Mouse (Mus musculus) hematopoietic stem cell, adult 5-6 weeks (primary cell): ENCODE measurements at regions not wholly inside any gene's neighbourhood (a gene's known extent, or its start where the extent isn't known, plus 50 kb on each side); places are given as distances from the start of the nearest gene placed in this dataset.

Experiments used
- ATAC-seq, 2 experiments: fragments of 125-278 bp in 1 of 2; replicated peaks in 1 of 2; 2 replicates each; pipeline ENCODE4 v1.8.0; 2016 to 2017; ENCODE audit warnings: inconsistent platforms in 2 of 2, mild to moderate bottlenecking in 2 of 2, moderate number of reproducible peaks in 2 of 2, low read depth in 1 of 2, moderate TSS enrichment in 1 of 2; ENCODE audit not compliant: low FRiP score in 2 of 2, poor library complexity in 2 of 2, severe bottlenecking in 2 of 2, insufficient read depth in 1 of 2, low TSS enrichment in 1 of 2

DNA sequence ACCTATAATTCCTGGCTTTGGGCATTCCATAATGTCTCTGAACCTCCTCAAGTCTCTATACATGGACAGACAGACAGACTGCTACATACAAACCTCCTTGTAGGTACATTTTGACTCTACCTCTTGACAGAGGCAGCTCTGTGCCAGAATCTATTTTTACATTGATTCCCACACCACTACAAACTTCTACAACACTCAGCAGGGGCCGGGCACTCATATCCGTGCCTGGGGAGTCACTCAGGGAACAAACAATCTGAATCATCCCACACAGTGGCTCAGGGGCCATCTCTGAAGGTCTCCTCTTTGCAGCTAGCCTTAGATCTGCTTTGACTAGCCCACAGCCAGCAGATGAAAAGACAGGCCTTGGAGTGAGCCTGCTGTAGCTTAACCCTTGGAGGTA, 221.9 kb upstream of the Cblb start:
- no peak for ATAC-seq

DNA sequence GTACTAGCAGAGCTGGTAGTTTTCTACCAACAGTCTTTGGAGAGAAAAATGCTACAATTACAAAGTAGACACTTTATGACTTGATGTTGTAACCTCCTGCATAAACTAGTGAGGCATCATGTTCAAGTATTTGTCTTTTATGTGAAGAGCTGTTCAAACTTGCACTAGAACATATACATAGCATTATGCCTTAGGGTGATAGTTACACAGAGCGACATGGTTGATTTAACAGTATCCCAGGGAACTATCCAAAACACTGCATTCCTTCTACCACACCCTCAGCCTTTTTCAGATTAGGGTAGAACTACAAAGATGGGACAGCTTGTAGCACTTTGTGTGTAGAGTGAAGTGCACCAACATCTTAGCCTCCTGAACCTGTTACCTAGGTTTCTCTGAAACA, 220.0 kb upstream of the Cblb start:
- no peak for ATAC-seq

DNA sequence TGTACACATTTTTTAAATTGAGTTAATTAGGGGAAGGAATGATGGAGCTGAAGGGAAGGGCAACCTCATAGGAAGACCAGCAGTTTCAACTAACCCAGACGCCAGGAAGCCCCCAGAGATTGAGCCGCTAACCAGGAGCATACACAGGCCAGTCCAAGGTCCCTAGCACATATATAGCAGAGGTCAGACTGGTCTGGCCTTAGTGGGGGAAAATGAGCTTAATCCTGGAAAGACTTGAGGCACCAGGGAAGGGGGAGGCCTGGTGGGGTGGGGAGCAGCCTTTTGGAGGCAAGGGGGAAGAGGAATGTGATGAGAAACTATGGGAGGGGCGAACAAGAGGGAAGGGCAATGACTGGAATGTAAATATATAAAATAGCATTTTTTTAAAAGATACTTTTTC, 188.3 kb upstream of the Cblb start:
- no peak for ATAC-seq

DNA sequence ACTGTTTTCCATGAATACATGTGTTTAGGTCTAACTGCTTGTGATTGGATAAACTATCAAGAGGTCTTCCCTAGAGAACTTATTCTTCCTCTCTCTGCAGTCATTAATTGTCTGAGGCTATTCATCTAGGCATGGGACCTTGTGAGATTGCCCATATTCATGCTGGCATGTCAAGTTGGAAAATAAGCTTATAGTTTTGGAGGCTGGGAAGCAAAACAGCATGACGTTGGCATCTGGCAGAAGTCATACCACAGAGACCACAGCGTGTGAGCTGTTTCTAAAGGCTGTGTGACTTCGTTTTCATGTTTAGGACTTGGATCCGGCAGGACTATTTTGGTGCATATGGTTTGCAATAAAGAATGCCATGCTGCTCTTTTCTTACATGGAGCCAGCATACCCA, 185.5 kb upstream of the Cblb start:
- no peak for ATAC-seq

DNA sequence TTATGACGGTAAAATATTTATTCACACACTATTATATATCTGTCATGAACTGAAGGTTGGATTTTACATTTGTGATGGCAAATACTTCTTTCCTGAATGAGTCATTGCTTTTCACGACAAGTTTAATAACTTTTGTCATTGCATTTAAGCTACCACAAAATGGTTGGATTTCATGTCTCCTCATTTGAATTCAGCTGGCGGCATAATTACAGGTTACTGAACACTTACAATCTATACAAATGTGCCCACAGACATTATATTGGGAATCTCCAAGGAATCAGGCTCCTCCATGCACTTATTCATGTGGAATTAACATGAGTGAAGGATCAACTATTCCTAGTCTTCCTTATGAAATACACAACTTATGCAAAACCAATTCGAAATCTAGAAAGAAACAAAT, 150.3 kb upstream of the Cblb start:
- ATAC-seq, result no peak

DNA sequence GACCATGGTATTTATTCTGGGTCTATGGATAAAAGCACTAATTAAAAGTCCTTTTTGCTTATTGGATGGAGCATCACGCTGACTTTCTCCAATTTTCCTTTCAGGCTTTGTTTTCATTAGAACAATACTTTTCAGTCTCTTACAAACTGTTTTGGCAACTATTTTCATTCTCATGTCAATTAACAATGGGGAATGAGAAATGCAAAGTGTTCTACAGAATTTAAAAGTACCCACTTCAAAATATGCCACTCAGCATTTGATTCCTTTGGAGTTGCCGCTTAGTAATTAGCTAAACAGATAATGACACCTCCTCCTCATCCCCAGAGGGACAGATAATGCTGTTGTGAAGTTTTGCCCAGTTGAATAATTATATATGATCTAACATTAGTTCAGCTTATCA, 149.9 kb upstream of the Cblb start:
- ATAC-seq, result no peak

DNA sequence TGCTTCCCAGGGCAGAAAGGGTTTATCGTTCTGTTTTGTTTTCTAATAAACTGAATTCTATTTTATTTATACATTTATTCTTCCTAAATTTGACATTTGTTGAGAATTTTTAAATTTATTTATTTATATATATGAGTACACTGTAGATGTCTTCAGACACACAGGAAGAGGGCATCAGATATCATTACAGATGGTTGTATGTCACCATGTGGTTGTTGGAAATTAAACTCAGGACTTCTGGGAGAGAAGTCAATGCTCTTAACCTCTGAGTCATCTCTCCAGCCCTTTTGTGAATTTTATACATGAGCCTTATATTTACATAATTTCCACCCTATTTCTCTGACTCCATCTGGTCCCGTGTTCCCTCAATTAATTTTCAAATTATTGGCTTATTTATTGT, 147.2 kb upstream of the Cblb start:
- no peak for ATAC-seq

DNA sequence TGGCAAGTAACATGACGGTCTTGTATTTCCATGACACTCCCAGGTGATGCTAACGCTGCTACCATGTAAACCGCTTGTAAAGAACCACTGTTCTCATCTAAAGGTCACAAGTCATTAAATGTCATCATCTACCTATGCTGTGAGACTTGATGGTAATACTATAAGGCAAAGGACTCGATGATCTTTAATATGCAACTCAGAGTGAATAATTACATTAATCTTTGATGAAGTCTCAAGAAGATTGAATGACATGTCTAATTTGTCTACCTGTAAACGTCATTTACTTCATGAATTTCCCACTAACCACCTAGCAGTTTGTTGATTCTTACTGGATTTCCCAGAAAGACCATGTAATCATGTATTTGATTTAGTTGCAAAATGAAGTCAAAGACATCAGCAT, 143.5 kb upstream of the Cblb start:
- ATAC-seq, result no peak

DNA sequence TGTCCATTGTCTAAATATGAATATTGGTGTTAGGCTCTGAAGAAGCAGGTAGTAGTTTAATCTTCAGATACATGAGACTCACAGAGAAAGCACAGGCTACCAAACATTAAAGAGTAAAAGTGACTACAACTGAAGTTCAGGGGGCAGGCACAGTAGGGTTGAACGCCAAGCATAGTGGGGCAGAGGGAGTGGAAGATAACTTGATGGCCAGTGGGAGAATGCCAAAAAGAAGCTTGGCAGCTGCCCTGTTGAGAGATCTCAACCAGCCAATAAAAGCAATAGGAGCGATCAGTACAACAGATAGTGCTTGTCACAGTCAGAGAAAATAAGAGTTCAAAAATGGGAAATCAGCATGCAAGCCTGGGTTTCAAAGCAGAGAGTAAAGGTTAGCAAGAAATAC, 125.4 kb upstream of the Cblb start:
- ATAC-seq, result no peak

DNA sequence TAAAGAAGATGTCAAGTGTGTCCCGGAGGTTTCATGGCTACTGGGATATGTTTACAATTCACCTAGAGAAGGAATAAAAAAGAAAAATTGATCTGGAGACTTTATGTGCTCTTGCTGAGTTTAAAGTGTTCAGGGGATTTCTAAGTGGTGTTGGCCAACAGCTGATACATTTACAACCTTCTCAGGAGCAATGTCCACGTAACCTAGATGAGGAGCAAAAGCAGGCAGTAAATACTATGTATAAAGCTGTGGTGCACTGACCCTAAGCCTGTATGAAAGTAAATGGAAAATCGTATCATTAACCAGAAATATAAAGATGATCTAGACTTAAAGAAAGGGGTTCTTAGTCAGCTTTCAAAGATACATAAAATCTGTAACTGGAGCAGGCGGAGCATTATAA, 124.3 kb upstream of the Cblb start:
- no peak for ATAC-seq

DNA sequence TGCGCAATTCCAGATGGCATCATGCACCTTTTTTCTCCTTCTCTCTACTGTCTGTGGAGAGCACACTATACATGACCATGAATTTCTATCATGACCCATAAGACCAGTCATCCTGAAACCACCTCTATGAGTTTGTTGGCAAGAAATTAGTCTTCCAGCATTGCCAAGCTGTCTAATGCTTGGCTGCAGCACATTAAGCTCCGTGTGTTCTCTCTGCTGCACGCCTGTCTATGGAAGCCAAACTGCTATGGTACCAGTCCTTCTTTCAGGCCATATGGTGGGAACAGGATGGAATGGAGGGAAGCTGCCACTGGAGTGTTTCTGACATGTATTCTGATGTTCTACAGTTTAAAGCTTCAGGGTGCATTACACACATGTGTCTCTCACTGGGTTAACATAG, 121.0 kb upstream of the Cblb start:
- ATAC-seq, result no peak

DNA sequence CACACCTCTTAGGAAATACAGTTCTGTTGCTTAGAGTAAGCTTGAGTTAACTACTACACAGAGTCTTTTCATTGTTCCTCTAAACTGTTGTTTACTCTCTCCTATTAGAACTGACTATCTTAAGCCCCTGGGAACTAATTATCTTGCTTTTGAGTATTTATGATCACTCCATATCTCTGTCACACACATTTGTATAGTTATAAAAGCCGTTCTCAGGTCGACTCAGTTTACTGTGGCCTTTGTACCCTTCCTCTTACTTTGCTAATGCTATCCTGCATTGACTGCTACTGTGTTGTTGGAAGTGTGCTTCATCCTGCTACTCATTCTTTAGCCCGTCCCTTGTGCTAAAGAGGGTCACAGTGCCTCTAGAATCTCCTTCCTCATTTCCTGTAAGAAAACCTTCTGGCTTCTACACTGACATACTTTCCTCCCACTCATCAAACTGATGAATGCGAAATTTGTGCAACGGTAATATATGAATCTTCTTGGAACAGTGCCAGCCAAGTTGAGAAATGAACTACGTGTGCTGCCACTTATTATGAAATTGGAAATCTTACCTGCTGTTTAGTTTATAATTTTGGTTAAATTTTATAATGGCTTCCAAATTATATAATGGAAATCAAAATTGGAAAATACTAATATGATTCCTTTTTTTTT, 119.8 kb upstream of the Cblb start:
- no peak for ATAC-seq

DNA sequence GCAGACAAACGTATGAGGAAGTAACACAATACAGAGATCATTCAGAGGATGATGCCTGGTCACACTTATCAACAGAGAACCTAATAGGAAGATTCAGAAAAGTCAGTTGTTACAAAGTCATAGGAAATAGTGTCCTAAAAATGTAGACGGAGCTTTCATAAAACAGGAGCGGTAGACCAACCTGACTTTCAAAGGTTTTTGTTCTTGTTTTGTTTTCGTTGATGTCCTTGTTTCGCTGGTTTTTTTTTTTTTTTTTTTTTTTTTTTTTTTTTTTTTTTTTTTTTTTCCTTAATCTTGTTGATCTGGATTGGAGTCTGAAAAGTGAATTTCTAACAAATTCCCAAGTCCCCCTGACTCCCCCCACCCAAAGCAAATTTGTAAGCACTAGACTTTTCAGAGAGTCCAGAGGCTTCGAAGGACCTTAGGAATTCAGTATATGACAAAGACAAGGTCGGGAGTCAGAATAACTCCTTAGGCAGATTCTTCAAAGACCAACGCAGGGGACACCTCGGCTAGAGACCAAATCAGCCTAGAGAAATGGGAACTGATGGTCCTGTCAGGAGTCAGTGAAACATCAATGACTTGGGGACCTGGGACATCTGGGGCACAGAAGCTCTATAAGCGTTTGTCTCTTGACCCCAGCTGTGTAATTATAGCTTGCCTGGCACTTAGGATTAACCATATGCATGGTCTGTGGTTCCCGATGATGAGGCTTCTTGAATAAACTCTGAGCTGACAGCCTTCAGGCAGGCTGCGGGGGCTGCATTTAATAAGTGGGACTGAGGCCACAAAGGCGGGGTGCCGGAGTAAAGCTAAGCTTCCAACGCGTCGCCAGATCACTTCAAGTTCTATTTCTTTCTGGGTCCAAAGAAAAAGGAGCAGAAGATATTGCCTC, 115.7 kb upstream of the Cblb start:
- no peak for ATAC-seq

DNA sequence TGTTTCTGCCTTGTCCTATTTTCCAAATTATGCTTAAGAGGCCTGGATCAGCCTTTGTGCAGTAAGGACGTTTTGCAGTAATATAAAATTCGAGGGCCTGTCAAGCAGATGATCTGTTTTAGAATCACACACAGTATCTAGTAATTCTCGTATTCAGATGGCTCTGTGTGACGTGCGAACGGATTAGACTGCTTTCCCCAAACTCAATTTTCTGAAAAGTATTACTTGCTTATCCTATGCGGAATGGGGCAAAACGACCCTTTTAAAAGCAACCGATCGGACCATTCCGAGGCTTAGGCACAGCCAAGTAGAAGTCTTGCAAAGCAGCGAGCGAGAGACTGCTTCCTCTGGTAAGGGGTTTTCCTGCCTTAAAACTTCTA, 115.1 kb upstream of the Cblb start:
- no peak for ATAC-seq

DNA sequence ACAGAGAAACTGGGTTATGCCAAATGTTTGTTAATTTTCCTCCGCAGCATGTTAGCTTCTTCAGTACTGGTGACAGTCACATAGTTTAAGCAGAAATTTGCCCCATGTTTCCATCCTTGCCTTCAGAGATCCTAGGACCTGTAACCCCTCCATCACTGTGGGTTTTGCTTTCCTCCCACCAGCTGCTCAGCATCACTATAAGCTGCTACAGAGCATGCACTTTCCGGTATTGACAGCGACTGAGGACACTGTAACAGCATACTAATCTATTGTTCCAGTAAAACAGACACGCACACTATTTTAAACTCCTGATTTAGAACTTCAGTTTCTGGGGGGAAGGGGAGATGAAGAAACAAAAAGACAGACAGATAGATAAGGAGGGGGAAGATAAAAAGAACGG, 114.7 kb upstream of the Cblb start:
- no peak for ATAC-seq

DNA sequence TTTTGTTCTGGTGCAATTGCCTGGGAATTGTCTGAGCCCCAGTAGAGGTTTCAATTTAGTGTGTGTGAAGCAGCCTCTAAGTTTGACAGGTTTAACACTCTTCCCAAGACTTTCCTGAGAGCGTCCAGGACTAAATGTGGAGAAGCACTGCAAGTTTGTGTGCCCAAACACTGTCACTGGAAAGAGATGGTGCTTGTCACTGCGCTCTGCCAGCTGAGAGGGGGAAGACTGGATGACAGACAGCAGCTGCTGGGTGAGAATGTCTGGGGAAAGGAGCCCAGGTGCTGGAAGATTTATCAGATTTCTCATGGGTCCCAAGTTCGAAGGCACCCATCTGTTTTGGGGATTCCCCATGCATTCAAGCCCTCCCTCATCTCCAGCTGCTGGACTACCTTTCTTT, 114.2 kb upstream of the Cblb start:
- ATAC-seq, result no peak

DNA sequence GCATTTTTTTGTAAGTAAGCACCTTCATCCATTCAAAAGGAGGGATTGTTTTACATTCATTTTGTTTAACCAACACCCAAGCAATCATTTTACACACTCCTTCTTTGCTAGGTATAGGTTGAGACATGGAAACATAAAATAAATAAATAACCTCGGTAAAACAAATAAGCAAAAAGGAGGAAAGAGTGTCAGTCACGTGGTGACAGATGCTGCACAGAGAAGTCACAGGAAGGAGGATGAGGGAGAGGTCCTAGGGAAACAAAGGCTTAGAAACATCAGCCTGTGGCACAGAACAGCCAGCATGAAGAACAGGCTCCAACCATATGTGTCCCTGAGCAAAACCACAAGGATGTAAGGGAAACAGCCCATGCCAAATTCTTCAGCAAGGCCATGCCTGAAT, 113.5 kb upstream of the Cblb start:
- ATAC-seq, result no peak

DNA sequence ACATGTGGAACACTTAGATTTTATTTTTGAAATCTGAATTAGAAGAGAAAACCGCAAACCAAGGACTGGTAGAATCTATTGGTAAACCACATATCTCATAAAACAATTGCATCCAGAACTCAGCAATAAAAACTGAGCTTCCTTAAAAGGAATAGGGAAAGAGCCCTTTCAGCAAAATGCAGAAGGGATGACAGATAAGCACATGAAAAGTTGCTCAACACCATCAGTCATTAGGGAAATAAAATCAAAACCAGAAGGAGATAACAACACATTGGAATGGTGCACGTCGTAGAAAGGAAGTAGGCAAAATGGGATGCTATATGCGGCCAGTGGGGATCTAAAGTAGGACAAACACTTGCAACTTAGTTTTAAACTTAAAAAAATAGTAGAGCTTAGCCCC, 110.0 kb upstream of the Cblb start:
- no peak for ATAC-seq

DNA sequence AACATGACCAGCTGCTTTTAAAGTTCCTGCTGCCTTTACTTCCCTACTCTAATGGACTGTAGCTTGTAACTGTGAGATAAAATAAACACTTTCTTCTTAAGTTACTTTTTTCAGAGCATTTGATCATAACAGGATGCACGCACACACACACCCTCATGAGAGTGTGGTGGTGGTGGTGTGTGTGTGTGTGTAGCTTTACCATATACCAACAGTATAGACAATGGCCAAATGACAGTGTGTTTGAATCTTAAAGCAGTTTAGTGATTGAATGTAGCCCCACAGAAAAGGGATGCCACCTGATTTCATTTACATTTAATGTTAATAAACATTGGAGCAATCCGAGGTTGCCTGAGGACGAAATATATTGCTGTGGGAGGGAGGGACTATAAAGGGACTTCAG, 108.4 kb upstream of the Cblb start:
- no peak for ATAC-seq
